Mouse (Mus musculus) lung, postnatal 14 days (tissue): ENCODE results near the gene Actl7a.

ENCODE experiments used
- DNase-seq: peaks from one replicate; pipeline ENCODE4 v3.0.0; 2021

Actl7a gene

GRCm38 (mm10) chr4:56767861-56768284, 24.7 kb downstream of the Actl7a start:
- DNase-seq, result peak; percentile 40

DNA sequence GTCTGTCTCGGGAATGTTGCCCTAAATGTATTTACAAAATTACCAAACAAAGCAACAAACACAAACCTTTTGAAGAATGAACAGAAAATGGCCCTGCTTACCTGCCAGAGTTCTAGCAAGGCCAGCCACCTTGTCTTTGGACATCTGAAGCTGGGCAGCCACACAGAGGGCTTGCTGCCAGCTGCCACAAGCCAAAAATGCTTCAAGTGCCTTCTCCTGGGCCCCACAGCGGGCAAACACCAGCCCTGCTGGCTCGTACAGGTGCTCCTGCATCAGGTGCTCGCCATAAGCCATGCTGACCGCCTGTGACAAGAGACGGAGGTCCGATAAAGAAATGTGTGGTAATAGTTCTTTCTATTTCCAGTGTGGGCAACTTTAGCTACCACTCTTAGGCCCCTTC, 25.7 kb downstream of the Actl7a start:
- DNase-seq, result peak; percentile 35

- no peak for DNase-seq
Observed at GRCm38 (mm10) chr4:56771065-56771464, 27.9 kb downstream of the Actl7a start.

- no peak for DNase-seq
Observed at GRCm38 (mm10) chr4:56791373-56791772, 48.2 kb downstream of the Actl7a start.
